In the genomic region with DNA sequence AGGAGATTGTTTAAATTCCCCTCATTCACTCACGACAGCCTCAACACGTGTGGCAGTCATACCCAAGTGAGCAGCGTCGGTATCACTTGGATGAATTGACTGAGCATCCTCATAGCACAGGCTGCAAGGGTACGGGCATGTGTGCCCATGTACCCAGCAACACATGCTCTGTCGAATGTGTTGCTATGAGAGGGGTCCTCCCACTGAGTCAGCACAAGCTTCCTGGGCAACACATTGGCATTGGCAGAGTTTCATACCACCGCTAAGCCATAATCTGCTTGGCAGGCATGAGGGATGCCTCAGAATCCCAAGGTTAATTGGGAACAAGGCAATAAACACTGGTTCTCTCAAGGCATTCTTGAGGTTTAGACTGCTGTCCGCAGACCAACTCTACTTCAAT, we compare ENCODE assay signal across 17 mouse cellular contexts.
A peak's percentile ranks its signal among the peaks of the same experiment; 100 is the strongest.
DNase-seq lines count a peak whose midpoint lies in the region; ATAC-seq lines count a peak whose summit lies in the region.
"Had no signal": no experiment of that assay in that cellular context is flagged by ENCODE, and none has a peak within 500 bp of the region (broad histone marks: within the 10 kb centered on the region; RNA-seq: fewer than 3 reads in every experiment).

No protein-coding gene starts in this region.

- 83% methylated on average over 8 of the region's 8 CpGs for WGBS in forebrain, embryonic 14.5 days
- 92% methylated on average over 8 of the region's 8 CpGs for WGBS in forebrain, embryonic 10.5 days
- 94% methylated on average over 8 of the region's 8 CpGs for WGBS in midbrain, embryonic 11.5 days
- 93% methylated on average over 8 of the region's 8 CpGs for WGBS in midbrain, embryonic 13.5 days

- H3K27me3 ChIP-seq in forebrain, embryonic 14.5 days (replicated peaks; ENCODE audit: control insufficient read depth, insufficient read depth, low read length) = no peaks in the 10 kb centered on the region
- no peaks in the 10 kb centered on the region for H3K27me3 ChIP-seq in forebrain, embryonic 10.5 days (ENCODE audit: poor library complexity, severe bottlenecking)
- no peaks in the 10 kb centered on the region for H3K27me3 ChIP-seq in midbrain, embryonic 11.5 days (ENCODE audit: control insufficient read depth, insufficient read depth, low read length)
- H3K27me3 ChIP-seq in midbrain, embryonic 13.5 days = no peaks in the 10 kb centered on the region
- H3K27me3 ChIP-seq: forebrain, embryonic 13.5 days; liver, embryonic 15.5 days had no signal

- DNase-seq in forebrain, embryonic 14.5 days (ENCODE audit: low spot score) = peak; percentile 55
- no peak for DNase-seq in forebrain, embryonic 10.5 days (ENCODE audit: extremely low spot score, low spot score)
- peak; percentile 6 for DNase-seq in midbrain, embryonic 11.5 days (ENCODE audit: low spot score, missing footprints)
- peak; percentile 13 for DNase-seq in layer of hippocampus, adult 11-12 months (ENCODE audit: low spot score)
- peak; percentile 28 to 77 for DNase-seq in layer of hippocampus, postnatal 14 days (ENCODE audit: low spot score in 2 of 2)
- no peak for DNase-seq in left cerebral cortex, adult 9 months (ENCODE audit: low spot score in 2 of 2)
- DNase-seq: cerebellum, postnatal 25 days; gastrocnemius, postnatal 25 days; right cerebral cortex, postnatal 4 days had no signal

- no peak overlapping the region for H3K4me3 ChIP-seq in forebrain, embryonic 14.5 days (ENCODE audit: low read depth, low read length)
- H3K4me3 ChIP-seq in forebrain, embryonic 10.5 days = no peak overlapping the region
- H3K4me3 ChIP-seq in midbrain, embryonic 11.5 days (ENCODE audit: low read depth, low read length) = no peak overlapping the region
- no peak overlapping the region for H3K4me3 ChIP-seq in midbrain, embryonic 13.5 days (replicated peaks)
- H3K4me3 ChIP-seq: forebrain, embryonic 13.5 days; limb, embryonic 15.5 days; liver, embryonic 15.5 days had no signal

- H3K4me1 ChIP-seq in forebrain, embryonic 14.5 days (ENCODE audit: control insufficient read depth, insufficient read depth, low read length) = peaks cover 8% of the 10 kb centered on the region
- peaks cover 9% of the 10 kb centered on the region; the same call in 1 of the 2 replicates for H3K4me1 ChIP-seq in forebrain, embryonic 10.5 days
- no peaks in the 10 kb centered on the region for H3K4me1 ChIP-seq in midbrain, embryonic 11.5 days (ENCODE audit: control insufficient read depth, insufficient read depth, low read length)
- peaks cover 25% of the 10 kb centered on the region for H3K4me1 ChIP-seq in midbrain, embryonic 13.5 days (replicated peaks)
- H3K4me1 ChIP-seq: liver, embryonic 15.5 days had no signal

- no peak for ATAC-seq in forebrain, embryonic 14.5 days
- ATAC-seq in midbrain, embryonic 11.5 days (ENCODE audit: low FRiP score) = no peak
- ATAC-seq in midbrain, embryonic 13.5 days = no peak
- no peak for ATAC-seq in inflammation-experienced regulatory T-cells, adult 6 months
- ATAC-seq: forebrain, embryonic 13.5 days; intestine, postnatal 0 days; lung, postnatal 0 days; midbrain, embryonic 16.5 days had no signal

- no peak overlapping the region for H3K27ac ChIP-seq in forebrain, embryonic 14.5 days (ENCODE audit: low read depth, low read length)
- no peak overlapping the region for H3K27ac ChIP-seq in forebrain, embryonic 10.5 days
- no peak overlapping the region for H3K27ac ChIP-seq in midbrain, embryonic 11.5 days (ENCODE audit: low read depth, low read length)
- H3K27ac ChIP-seq in midbrain, embryonic 13.5 days = no peak overlapping the region
- H3K27ac ChIP-seq: forebrain, embryonic 13.5 days; limb, embryonic 15.5 days; liver, embryonic 15.5 days had no signal

- H3K36me3 ChIP-seq in forebrain, embryonic 14.5 days (ENCODE audit: control insufficient read depth, insufficient read depth, low read length) = no peaks in the 10 kb centered on the region
- no peaks in the 10 kb centered on the region for H3K36me3 ChIP-seq in forebrain, embryonic 10.5 days (replicated peaks)
- no peaks in the 10 kb centered on the region for H3K36me3 ChIP-seq in midbrain, embryonic 11.5 days (ENCODE audit: control insufficient read depth, insufficient read depth, low read length)
- no peaks in the 10 kb centered on the region for H3K36me3 ChIP-seq in midbrain, embryonic 13.5 days
- H3K36me3 ChIP-seq: limb, embryonic 15.5 days; liver, embryonic 15.5 days had no signal

- H3K9me3 ChIP-seq in forebrain, embryonic 14.5 days (replicated peaks; ENCODE audit: control insufficient read depth, low read length) = no peaks in the 10 kb centered on the region
- H3K9me3 ChIP-seq in forebrain, embryonic 10.5 days = no peaks in the 10 kb centered on the region
- H3K9me3 ChIP-seq in midbrain, embryonic 11.5 days (ENCODE audit: control insufficient read depth, low read length) = no peaks in the 10 kb centered on the region
- H3K9me3 ChIP-seq in midbrain, embryonic 13.5 days = no peaks in the 10 kb centered on the region
- H3K9me3 ChIP-seq: forebrain, embryonic 13.5 days; limb, embryonic 15.5 days; liver, embryonic 15.5 days had no signal

- no peak overlapping the region for H3K9ac ChIP-seq in forebrain, embryonic 14.5 days (ENCODE audit: low read length)
- H3K9ac ChIP-seq in midbrain, embryonic 11.5 days (ENCODE audit: low read length) = no peak overlapping the region
- no peak overlapping the region for H3K9ac ChIP-seq in midbrain, embryonic 13.5 days (replicated peaks)
- H3K9ac ChIP-seq: forebrain, embryonic 13.5 days; limb, embryonic 15.5 days; liver, embryonic 15.5 days had no signal

- no peak overlapping the region for H3K4me2 ChIP-seq in forebrain, embryonic 14.5 days (ENCODE audit: low read length)
- H3K4me2 ChIP-seq in midbrain, embryonic 11.5 days = no peak overlapping the region
- H3K4me2 ChIP-seq in midbrain, embryonic 13.5 days (replicated peaks) = no peak overlapping the region
- H3K4me2 ChIP-seq: forebrain, embryonic 13.5 days; limb, embryonic 15.5 days; liver, embryonic 15.5 days had no signal

Comparison
In these comparisons a context has a peak if more than half of its experiments do, and no peak if none do; other contexts are left out.
1. DNase-seq: peak in forebrain, embryonic 14.5 days (single experiment), midbrain, embryonic 11.5 days (single experiment), layer of hippocampus, adult 11-12 months (single experiment) and layer of hippocampus, postnatal 14 days (2 of 2); none in forebrain, embryonic 10.5 days (single experiment) and left cerebral cortex, adult 9 months (0 of 2).